Mouse (Mus musculus): ENCODE results near the gene Milr1. TPM values are rescaled to one million over a fixed set of nuclear protein-coding genes. Genes with fewer than 3 reads are reported as not detected.
"Not testable (repeated sequence)": the region's sequence is repeated elsewhere in the genome, so short reads cannot be mapped to it uniquely, and the experiment has no call there.

The Milr1 gene
- polyA plus RNA-seq, 1 experiment from 2014 or later: 0.89 TPM

DNA sequence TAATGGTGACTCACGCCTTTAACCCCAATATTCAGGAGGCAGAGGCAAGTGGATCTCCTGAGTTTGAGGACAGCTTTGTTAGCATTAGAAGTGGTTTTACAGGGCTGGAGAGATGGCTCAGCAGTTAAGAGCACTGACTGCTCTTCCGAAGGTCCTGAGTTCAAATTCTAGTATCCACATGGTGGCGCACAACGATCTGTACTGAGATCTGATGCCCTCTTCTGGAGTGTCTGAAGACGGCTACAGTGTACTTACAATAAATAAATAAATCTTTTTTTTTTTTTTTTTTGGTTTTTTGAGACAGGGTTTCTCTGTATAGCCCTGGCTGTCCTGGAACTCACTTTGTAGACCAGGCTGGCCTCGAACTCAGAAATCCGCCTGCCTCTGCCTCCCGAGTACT lies 10.3 kb upstream of the Milr1 start:
- H3K4me1 ChIP-seq: peaks cover 12% of the 10 kb centered on the region

GRCm38 (mm10) chr11:106741232-106741631 lies 9.8 kb upstream of the Milr1 start:
- Histone ChIP-seq H3K9me3 (no peaks in the 10 kb centered on the region), H3K27ac (no peak overlapping the region), H3K36me3 (no peaks in the 10 kb centered on the region), H3K4me3 (no peak overlapping the region), H3K9ac (no peak overlapping the region), H3K4me2 (replicated peaks) (no peak overlapping the region), H3K27me3 (replicated peaks) (peaks cover 5% of the 10 kb centered on the region; the same call in 1 of the 2 replicates), H3K4me1 (peaks cover 12% of the 10 kb centered on the region)
- 37% methylated on average over 6 of the region's 6 CpGs for WGBS
- no peak for ATAC-seq (ENCODE audit: low FRiP score, low read depth)

More for the DNA sequence above, 10.3 kb upstream of the Milr1 start:
- not testable (repeated sequence) for H3K4me3 ChIP-seq; H3K9ac ChIP-seq; ATAC-seq (ENCODE audit: low FRiP score, low read depth); H3K9me3 ChIP-seq; H3K36me3 ChIP-seq; H3K27ac ChIP-seq; H3K27me3 ChIP-seq (replicated peaks); H3K4me2 ChIP-seq (replicated peaks)
- 86% methylated on average over 6 of the region's 8 CpGs for WGBS

DNA sequence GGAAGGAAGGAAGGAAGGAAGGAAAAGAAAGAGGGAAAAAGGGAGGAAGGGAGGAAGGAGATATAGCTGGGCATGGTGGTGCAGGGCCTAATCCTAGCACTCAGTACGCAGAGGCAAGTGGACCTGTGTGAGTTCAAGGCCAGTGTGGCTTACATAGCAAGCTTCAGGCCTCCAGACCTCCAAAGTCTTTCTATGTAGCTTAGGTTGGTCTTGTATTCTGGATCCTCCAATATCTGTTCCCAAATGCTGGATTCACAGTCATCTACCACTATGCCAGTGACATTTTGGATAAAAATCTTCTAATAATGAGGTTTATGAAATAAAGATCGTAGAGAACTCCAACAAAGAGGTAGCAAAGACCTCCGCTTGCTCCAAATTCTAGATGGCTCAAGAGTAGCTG lies 9.2 kb upstream of the Milr1 start:
- Histone ChIP-seq H3K27me3 (replicated peaks) (peaks cover 5% of the 10 kb centered on the region; the same call in 1 of the 2 replicates), H3K9me3 (no peaks in the 10 kb centered on the region), H3K27ac (no peak overlapping the region), H3K4me3 (no peak overlapping the region), H3K4me2 (replicated peaks) (no peak overlapping the region), H3K9ac (no peak overlapping the region), H3K4me1 (peaks cover 7% of the 10 kb centered on the region), H3K36me3 (no peaks in the 10 kb centered on the region)
- no peak for ATAC-seq (ENCODE audit: low FRiP score, low read depth)
- WGBS: 91% methylated on average over 3 of the region's 3 CpGs

DNA sequence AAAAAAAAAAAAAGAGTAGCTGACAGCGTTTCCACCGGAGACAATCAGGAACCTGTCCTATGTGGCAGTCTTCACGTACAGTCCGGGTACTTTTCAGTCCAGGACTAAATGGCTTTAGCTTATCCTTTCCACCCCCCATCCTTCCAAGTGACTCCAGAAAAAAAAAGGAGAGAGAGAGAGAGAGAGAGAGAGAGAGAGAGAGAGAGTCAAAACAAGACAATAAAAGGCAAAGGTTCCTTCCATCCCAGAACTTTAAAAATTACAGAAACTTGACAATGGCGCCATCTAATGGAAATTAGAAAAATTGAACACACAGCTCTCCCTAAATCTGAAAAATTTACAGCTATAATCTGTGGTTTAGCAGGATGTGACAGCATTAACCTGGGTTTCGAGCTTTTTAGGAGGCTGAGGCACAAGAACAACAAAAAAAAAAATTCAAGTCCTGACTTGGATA lies 8.6 kb upstream of the Milr1 start:
- no peaks in the 10 kb centered on the region for H3K36me3 ChIP-seq
- 51% methylated on average over 6 of the region's 6 CpGs for WGBS

GRCm38 (mm10) chr11:106744949-106745348 lies 6.1 kb upstream of the Milr1 start:
- no peak for ATAC-seq (ENCODE audit: low FRiP score, low read depth)
- no peak overlapping the region for H3K27ac ChIP-seq

More for the DNA sequence above, 8.6 kb upstream of the Milr1 start:
- Histone ChIP-seq H3K4me1 (peaks cover 1% of the 10 kb centered on the region; the same call in 1 of the 2 replicates), H3K27ac (no peak overlapping the region), H3K4me3 (no peak overlapping the region), H3K27me3 (replicated peaks) (peaks cover 5% of the 10 kb centered on the region; the same call in 1 of the 2 replicates), H3K9ac (no peak overlapping the region), H3K4me2 (replicated peaks) (no peak overlapping the region), H3K9me3 (no peaks in the 10 kb centered on the region)
- no peak for ATAC-seq (ENCODE audit: low FRiP score, low read depth)

GRCm38 (mm10) chr11:106749557-106750120 lies 1.4 kb upstream of the Milr1 start:
- H3K27ac ChIP-seq; H3K4me2 ChIP-seq (replicated peaks); H3K4me3 ChIP-seq; H3K36me3 ChIP-seq; H3K4me1 ChIP-seq; H3K9ac ChIP-seq; H3K27me3 ChIP-seq (replicated peaks); H3K9me3 ChIP-seq; ATAC-seq (ENCODE audit: low FRiP score, low read depth): not testable (repeated sequence)
- 96% methylated on average over 7 of the region's 7 CpGs for WGBS

More at GRCm38 (mm10) chr11:106744949-106745348, 6.1 kb upstream of the Milr1 start:
- no peaks in the 10 kb centered on the region for H3K4me1 ChIP-seq
- H3K4me3 ChIP-seq: no peak overlapping the region
- H3K27me3 ChIP-seq (replicated peaks): no peaks in the 10 kb centered on the region
- H3K36me3 ChIP-seq: no peaks in the 10 kb centered on the region
- no peak overlapping the region for H3K4me2 ChIP-seq (replicated peaks)
- 91% methylated on average over 5 of the region's 5 CpGs for WGBS
- no peak overlapping the region for H3K9ac ChIP-seq
- H3K9me3 ChIP-seq: no peaks in the 10 kb centered on the region

- Histone ChIP-seq H3K36me3 (no peaks in the 10 kb centered on the region), H3K9me3 (no peaks in the 10 kb centered on the region), H3K4me3 (no peak within 1 kb of the TSS), H3K4me1 (no peaks in the 10 kb centered on the region), H3K9ac (no peak within 1 kb of the TSS), H3K27ac (no peak within 1 kb of the TSS), H3K27me3 (replicated peaks) (no peaks in the 10 kb centered on the region), H3K4me2 (replicated peaks) (no peak within 1 kb of the TSS)
- ATAC-seq (ENCODE audit: low FRiP score, low read depth): no peak
- 91% methylated on average over 13 of the region's 13 CpGs for WGBS
These were observed 790 bp upstream of the Milr1 start, which contains the start of gene Pecam1 for GRCm38 (mm10) chr11:106750121-106750751. Pecam1 (minus strand) TSS chr11:106750628.

DNA sequence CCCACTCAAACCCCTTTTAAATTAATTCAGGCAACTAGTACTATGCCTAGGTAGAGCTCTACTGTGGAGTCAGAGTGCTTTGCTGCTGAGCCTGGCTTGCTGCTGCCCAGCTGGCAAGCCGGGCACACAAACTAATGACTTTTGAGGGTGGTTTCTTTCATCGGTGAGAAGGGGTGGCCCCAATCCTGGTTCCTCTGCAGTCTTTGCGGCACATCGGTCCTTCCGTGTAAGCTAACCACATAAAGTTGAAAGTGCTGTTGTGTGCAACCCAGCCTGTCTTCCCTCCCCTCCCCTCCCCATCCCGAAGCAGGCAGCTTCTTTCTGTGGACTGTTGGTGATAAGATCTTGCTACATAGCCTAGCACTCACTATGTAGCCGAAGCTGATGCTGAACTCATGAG lies 1.1 kb downstream of the Milr1 start:
- ATAC-seq (ENCODE audit: low FRiP score, low read depth): no peak
- Histone ChIP-seq H3K27ac (no peak overlapping the region), H3K9me3 (no peaks in the 10 kb centered on the region), H3K4me2 (replicated peaks) (no peak overlapping the region), H3K4me3 (no peak overlapping the region), H3K36me3 (no peaks in the 10 kb centered on the region), H3K4me1 (no peaks in the 10 kb centered on the region), H3K27me3 (replicated peaks) (no peaks in the 10 kb centered on the region), H3K9ac (no peak overlapping the region)
- 87% methylated on average over 7 of the region's 7 CpGs for WGBS

- no peak overlapping the region for H3K27ac ChIP-seq
- 90% methylated on average over 6 of the region's 6 CpGs for WGBS
- no peak for ATAC-seq (ENCODE audit: low FRiP score, low read depth)
- no peak overlapping the region for H3K4me3 ChIP-seq
- no peaks in the 10 kb centered on the region for H3K27me3 ChIP-seq (replicated peaks)
- H3K4me2 ChIP-seq (replicated peaks): no peak overlapping the region
- H3K9me3 ChIP-seq: no peaks in the 10 kb centered on the region
- H3K9ac ChIP-seq: no peak overlapping the region
- no peaks in the 10 kb centered on the region for H3K4me1 ChIP-seq
- H3K36me3 ChIP-seq: no peaks in the 10 kb centered on the region
These were observed 2.3 kb downstream of the Milr1 start for GRCm38 (mm10) chr11:106753314-106753713.

- Histone ChIP-seq H3K4me3 (no peak overlapping the region), H3K27ac (no peak overlapping the region)
- WGBS: 80% methylated on average over 5 of the region's 5 CpGs
These were observed 4.6 kb downstream of the Milr1 start for GRCm38 (mm10) chr11:106755583-106755982.

GRCm38 (mm10) chr11:106759028-106759427 lies 8.0 kb downstream of the Milr1 start:
- Histone ChIP-seq H3K4me1 (peaks cover 4% of the 10 kb centered on the region; the same call in 1 of the 2 replicates), H3K36me3 (no peaks in the 10 kb centered on the region), H3K27me3 (replicated peaks) (no peaks in the 10 kb centered on the region), H3K9ac (no peak overlapping the region), H3K27ac (no peak overlapping the region), H3K9me3 (no peaks in the 10 kb centered on the region), H3K4me3 (no peak overlapping the region), H3K4me2 (replicated peaks) (no peak overlapping the region)
- ATAC-seq (ENCODE audit: low FRiP score, low read depth): no peak
- WGBS: 93% methylated on average over 3 of the region's 3 CpGs

More at GRCm38 (mm10) chr11:106755583-106755982, 4.6 kb downstream of the Milr1 start:
- no peak for ATAC-seq (ENCODE audit: low FRiP score, low read depth)
- H3K36me3 ChIP-seq: no peaks in the 10 kb centered on the region
- no peak overlapping the region for H3K9ac ChIP-seq
- no peaks in the 10 kb centered on the region for H3K9me3 ChIP-seq
- H3K4me2 ChIP-seq (replicated peaks): no peak overlapping the region
- no peaks in the 10 kb centered on the region for H3K4me1 ChIP-seq
- no peaks in the 10 kb centered on the region for H3K27me3 ChIP-seq (replicated peaks)

- no peak for ATAC-seq (ENCODE audit: low FRiP score, low read depth)
- no peak overlapping the region for H3K4me3 ChIP-seq
- WGBS: 95% methylated on average over 5 of the region's 5 CpGs
These were observed 9.5 kb downstream of the Milr1 start for GRCm38 (mm10) chr11:106760511-106760910.

More at GRCm38 (mm10) chr11:106760511-106760910, 9.5 kb downstream of the Milr1 start:
- Histone ChIP-seq H3K9me3 (no peaks in the 10 kb centered on the region), H3K36me3 (peaks cover 5% of the 10 kb centered on the region; the same call in 1 of the 2 replicates), H3K27ac (no peak overlapping the region), H3K9ac (no peak overlapping the region), H3K27me3 (replicated peaks) (no peaks in the 10 kb centered on the region), H3K4me2 (replicated peaks) (no peak overlapping the region), H3K4me1 (peaks cover 4% of the 10 kb centered on the region; the same call in 1 of the 2 replicates)

All from neural tube, embryonic 12.5 days (tissue).